Mouse (Mus musculus) embryo, embryonic 10 days (tissue): ENCODE results near the gene Rprd1b.
A peak's percentile ranks its signal among the peaks of the same experiment; 100 is the strongest.

ENCODE experiments used
- DNase-seq: peaks from one replicate; pipeline ENCODE4 v3.0.0-alpha.2; 2015; ENCODE audit warnings: low spot score

Gene Rprd1b

DNA sequence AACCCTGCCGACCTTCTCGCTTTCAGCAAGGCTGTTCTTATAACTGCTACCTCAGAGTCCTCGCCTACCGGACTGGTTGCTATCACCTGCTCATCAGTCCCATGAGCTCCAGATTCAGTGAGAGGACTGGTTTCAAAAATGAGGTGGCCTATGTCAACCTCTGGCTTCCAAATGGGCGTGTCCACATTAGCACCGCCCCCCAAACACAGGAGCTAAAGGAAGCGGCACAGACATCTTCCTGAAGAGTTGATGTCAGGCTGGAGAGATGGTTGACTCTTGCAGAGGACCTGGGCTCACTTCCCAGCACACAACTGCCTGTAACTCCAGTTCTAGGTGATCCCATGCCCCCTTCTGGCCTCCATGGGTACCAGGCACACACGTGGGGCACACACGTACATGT lies 148.5 kb downstream of the Rprd1b start:
- no peak for DNase-seq

DNA sequence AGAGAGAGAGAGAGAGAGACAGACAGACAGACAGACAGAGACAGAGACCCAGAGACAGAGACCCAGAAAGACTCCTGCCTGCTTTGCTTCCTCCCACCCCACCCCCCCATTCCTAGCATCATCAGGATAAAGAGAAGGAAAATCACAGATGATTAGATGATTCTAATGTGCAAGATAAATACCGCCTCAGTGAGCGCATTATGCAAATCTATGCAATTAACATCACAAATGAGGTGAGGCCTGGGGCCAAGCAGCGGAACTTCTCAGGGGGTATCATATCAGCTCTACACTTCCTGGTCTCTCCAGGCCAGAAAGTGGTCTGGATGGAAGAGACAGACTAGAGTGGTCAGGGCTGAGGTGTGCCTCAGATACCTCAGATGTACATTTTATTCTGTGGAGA lies 149.3 kb downstream of the Rprd1b start:
- no peak for DNase-seq

DNA sequence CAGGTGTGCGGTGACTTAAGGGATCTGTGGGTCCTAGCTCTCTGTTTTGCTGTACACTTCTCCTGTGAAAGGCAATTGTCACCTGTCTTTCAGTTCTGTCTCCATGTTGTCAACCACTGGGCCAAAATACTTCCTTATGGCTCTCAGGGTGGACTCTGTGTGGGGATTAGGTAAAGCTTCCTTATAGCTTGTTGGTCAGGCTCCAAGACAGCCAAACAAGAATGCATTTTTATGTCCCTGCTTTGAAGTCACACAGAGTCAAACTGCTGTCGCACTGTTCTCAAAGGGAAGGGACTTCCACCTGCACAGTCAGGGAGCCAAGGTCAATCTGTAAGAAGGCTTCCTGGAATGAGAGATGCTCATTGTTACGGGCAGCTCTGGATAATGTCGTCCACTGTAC lies 149.8 kb downstream of the Rprd1b start:
- no peak for DNase-seq

DNA sequence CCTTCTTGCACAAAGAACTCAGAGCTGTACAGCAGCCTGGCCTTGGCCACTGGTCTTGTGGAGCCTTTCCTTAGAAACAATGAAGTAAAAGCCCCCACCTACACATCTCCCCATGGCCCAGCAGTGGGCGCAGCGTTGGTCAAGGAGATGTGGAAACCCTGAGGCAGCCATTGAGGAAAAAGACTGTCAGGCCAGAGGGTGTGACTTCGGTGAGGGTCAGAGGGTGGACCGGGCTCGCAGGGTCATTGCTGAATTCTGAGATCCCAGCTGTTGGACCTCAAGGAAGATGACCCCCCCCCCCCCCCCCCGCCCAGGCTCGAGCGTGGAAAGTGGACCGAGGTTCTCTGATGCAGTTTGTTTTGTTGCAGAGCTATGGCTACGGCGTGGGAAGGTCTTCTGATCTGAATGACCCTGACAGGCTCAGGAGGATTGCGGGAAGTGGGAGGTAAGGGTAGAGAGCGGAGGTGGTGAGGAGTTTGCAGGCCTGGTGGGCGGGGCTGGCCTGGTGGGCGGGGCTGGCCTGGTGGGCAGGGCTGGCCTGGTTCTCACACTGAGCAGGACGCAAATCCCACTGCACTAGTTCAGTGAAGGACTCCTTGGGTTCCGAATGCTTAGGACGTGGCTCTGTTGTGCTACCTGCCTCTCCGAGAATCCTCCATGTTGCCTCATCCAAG lies 150.5 kb downstream of the Rprd1b start:
- peak; percentile 84 for DNase-seq

DNA sequence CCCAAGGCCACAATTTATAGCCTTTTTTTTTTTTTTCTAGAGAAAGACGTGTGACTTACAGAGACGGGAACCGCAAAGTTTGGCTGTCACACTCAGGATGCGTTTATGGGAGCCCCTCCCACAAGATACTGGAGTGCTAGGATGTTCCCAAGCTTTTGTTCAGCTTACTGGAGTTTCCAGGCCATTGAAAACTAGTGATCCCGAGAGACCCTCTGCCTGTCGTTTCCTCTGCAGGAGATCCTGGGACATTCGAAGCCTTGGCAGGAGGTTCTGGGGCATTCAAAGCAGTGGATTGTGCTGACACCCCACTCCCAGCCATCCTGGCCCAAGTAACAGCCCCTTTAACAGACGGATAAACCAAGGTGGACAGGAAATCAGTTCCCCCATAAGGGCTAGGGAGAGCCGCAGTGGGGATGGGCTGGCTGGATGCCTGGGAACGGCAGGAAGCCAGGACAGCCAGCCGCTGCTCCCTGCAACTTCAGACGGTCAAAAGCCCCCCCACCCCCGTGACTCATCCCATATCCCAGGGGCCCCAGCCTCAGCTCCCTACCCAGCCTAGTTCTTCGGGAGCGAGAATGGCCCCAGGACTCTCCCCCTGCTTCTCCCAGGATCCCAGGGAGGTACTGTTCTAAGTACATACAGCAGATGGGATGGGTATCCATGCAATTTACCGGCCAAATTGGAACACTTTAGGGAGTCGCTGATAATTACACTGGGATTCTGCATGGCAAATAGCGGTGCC lies 151.2 kb downstream of the Rprd1b start:
- DNase-seq = peak; percentile 48

DNA sequence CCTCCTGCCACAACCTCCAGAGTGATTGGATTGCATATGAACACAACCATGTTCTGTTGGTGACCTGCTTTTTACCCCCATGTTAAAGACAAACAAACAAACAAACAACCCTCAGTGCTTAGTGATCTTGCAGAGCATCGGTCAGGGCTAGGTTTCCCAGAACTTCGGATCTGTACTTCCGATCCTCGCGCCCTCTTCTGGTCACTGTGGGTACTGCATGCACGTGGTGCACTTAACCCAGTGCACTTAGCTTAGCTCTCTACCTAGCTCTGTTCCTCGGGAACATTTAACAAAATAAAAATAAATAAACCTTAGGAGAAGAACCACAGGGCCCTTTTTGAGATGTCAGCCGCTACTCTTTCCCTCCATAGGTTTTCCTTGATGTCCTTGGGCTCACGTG lies 152.5 kb downstream of the Rprd1b start:
- DNase-seq = peak; percentile 84
